Mouse (Mus musculus) hindbrain, embryonic 11.5 days (tissue): ENCODE results near the gene Nudt3. TPM values are rescaled to one million over a fixed set of nuclear protein-coding genes. Genes with fewer than 3 reads are reported as not detected.
A peak's percentile ranks its signal among the peaks of the same experiment; 100 is the strongest.

ENCODE experiments used
- ATAC-seq: fragments of 200-750 bp; cut with Nextera tagmentation; 2 replicates; pipeline ENCODE4 v1.8.0; 2017; ENCODE audit warnings: mild to moderate bottlenecking, moderate TSS enrichment, moderate library complexity; ENCODE audit not compliant: low FRiP score
- DNase-seq: peaks from one replicate; pipeline ENCODE4 v3.0.0-alpha.2; 2015; ENCODE audit warnings: low spot score
- H3K27ac ChIP-seq: fragments of 300-500 bp; sonication (generic); 2 replicates; pipeline ENCODE4 v1.5.1; 2014; ENCODE audit warnings: mild to moderate bottlenecking, low read depth, low read length
- H3K27me3 ChIP-seq: fragments of 300-500 bp; sonication (generic); 2 replicates; pipeline ENCODE4 v1.6.1; 2014; ENCODE audit warnings: mild to moderate bottlenecking, low read length, moderate library complexity, mixed read lengths; ENCODE audit not compliant: control insufficient read depth, insufficient read depth
- H3K36me3 ChIP-seq: fragments of 300-500 bp; sonication (generic); 2 replicates; pipeline ENCODE4 v1.6.1; 2014; ENCODE audit warnings: mild to moderate bottlenecking, low read length, moderate library complexity, mixed read lengths; ENCODE audit not compliant: control insufficient read depth, insufficient read depth
- H3K4me1 ChIP-seq: fragments of 300-500 bp; sonication (generic); replicated peaks from 2 replicates; pipeline ENCODE4 v1.6.1; 2014; ENCODE audit warnings: low read length, mixed read lengths; ENCODE audit not compliant: control insufficient read depth, insufficient read depth
- H3K4me2 ChIP-seq: fragments of 300-500 bp; sonication (generic); replicated peaks from 2 replicates; pipeline ENCODE4 v1.6.1; 2014; ENCODE audit warnings: mild to moderate bottlenecking, low read depth, low read length
- H3K4me3 ChIP-seq: fragments of 300-500 bp; sonication (generic); 2 replicates; pipeline ENCODE4 v1.5.1; 2014; ENCODE audit warnings: low read depth, low read length
- H3K9ac ChIP-seq: fragments of 300-500 bp; sonication (generic); 2 replicates; pipeline ENCODE4 v1.6.1; 2014; ENCODE audit warnings: low read depth, low read length
- H3K9me3 ChIP-seq: fragments of 300-500 bp; sonication (generic); 2 replicates; pipeline ENCODE4 v1.6.1; 2016; ENCODE audit warnings: low read length; ENCODE audit not compliant: control insufficient read depth
- WGBS: fragments of 180-500 bp; shearing (Covaris S2); extraction: QIAGEN DNeasy Blood & Tissue Kit; methylation state at CpG from one replicate; pipeline ENCODE4 v1.1.7; 2014; 5-methylcytosine and 5-hydroxymethylcytosine counted together
- polyA plus RNA-seq: library from polyadenylated mRNA; unstranded; fragments of >200 nt; fragmentation: Nextera tagmentation; extraction: Ambion mirVana; gene quantifications from 2 replicates; pipeline ENCODE4 v1.2.1, GENCODE M21; 2014

Gene Nudt3
- polyA plus RNA-seq, 1 experiment from 2014 or later, result 61.2 TPM

DNA sequence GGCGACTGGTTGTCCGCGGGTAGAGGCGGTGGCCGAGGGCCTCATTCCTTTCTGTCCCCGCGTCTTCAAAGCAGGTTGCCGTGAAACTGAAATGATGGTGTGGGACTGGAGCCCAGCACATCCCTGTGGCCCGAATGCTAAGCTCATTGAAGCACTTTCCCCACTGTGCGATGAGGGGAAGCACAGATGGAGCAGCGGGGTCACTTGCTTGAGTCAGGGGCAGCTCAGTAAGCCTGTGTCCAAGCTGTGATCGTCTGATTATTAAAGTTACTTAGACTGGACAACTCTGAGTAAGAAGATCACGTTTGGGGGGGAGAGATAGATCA lies 57.4 kb downstream of the Nudt3 start:
- Histone ChIP-seq H3K36me3 (no peaks in the 10 kb centered on the region), H3K9me3 (no peaks in the 10 kb centered on the region), H3K27me3 (no peaks in the 10 kb centered on the region), H3K27ac (no peak overlapping the region), H3K4me2 (peak overlapping the region; percentile 69), H3K9ac (peak overlapping the region; percentile 69), H3K4me1 (peaks cover 6% of the 10 kb centered on the region; the same call in 1 of the 2 replicates), H3K4me3 (peak overlapping the region; percentile 38)
- DNase-seq (no peak), ATAC-seq (no peak; the same call in 1 of the 2 replicates)
- 1% methylated on average over 12 of the region's 13 CpGs for WGBS

DNA sequence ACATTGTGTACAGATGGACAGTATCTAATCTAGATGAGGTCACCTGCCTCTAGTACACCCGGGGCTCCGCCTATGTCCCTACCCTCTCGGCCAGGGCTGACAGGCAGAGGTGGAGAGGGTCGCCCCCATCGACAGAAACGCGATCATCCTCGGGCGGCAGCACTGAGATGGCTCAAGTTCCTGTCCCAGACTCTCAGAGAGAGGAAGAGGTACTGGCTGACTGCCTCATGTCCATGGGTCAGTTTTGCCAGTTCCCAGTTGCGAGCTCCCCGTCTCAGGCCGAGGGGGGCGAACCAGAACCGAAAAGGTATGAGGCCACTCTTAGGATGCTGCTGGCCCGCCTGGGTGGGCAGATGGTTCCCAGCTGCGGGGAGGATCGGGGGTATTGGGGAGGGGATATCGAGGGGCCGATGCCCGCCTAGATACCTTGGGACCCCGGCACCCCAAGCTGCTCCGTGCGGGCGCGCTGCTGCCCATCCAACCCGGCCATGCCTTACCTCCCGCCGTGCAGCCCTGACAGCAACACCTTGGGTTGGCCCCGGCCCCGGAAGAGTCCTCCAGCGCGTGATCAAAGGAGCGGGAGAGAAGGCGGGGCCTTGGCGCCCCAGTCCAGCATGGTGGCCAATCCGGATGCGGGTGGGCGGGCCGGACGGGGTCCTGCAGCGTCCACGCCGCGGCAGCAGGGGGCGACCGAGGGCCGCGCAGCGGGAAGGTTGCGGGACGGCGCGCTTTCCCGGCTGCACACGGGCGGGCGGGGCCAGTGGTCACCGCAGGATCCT lies 57.9 kb downstream of the Nudt3 start, which contains the start of gene AI413582:
Gene AI413582, minus strand, starts transcription at position 594 of the 779 bp plus-strand sequence.
- Histone ChIP-seq H3K4me1 (peaks cover 6% of the 10 kb centered on the region; the same call in 1 of the 2 replicates), H3K27ac (no peak within 1 kb of the TSS)
- peak; percentile 93 for ATAC-seq

DNA sequence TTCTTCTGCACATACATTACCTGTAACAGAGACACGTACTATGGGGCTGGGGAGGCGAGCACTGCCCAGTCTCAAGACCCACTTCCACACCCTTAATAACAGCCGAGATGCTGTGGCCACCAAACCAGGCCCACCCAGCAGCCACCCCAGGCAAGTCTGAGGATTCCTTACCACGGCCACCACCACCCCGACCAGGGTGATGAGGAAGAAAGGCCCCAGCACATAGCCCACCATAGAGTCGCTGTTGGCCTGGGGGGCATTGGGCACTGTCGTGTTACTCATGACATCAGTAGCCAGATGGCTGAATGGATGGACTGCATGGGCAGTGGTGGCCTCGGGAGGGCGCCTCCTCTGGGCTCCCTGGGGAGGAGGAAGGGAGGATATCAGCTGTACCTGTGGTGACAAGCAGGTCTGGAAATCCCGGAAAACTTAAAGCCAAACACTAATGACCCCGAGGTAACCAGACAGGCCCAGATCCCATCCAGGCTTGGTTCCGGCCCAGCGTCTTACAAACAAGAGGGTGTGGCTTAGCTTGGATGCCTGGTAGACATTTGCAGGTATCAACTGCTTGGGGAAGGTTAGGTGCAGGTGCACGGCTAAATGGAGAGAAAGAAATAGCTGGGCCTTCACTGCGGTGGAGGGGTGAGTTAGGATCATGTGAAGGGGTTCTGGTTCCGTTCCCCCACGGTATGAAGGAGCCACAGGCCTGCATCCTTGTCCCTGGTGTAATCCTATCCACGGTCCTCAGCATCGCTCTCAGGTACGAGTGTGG lies 58.7 kb downstream of the Nudt3 start:
- ATAC-seq (no peak), DNase-seq (peak; percentile 34)
- WGBS, result 10% methylated on average over 19 of the region's 20 CpGs
- Histone ChIP-seq H3K4me3 (peak overlapping the region; percentile 38), H3K27me3 (no peaks in the 10 kb centered on the region), H3K27ac (no peak overlapping the region), H3K4me1 (peaks cover 6% of the 10 kb centered on the region), H3K36me3 (no peaks in the 10 kb centered on the region), H3K9me3 (no peaks in the 10 kb centered on the region), H3K4me2 (peak overlapping the region; percentile 69), H3K9ac (peak overlapping the region; percentile 35)

More for the DNA sequence above, 57.9 kb downstream of the Nudt3 start, which contains the start of gene AI413582:
- peak; percentile 98 for DNase-seq
- Histone ChIP-seq H3K36me3 (no peaks in the 10 kb centered on the region), H3K27me3 (no peaks in the 10 kb centered on the region), H3K4me3 (peak within 1 kb of the TSS; percentile 38), H3K9ac (peak within 1 kb of the TSS; percentile 69), H3K9me3 (no peaks in the 10 kb centered on the region), H3K4me2 (peak within 1 kb of the TSS; percentile 69)
- under 1% methylated on average over 43 of the region's 58 CpGs for WGBS

DNA sequence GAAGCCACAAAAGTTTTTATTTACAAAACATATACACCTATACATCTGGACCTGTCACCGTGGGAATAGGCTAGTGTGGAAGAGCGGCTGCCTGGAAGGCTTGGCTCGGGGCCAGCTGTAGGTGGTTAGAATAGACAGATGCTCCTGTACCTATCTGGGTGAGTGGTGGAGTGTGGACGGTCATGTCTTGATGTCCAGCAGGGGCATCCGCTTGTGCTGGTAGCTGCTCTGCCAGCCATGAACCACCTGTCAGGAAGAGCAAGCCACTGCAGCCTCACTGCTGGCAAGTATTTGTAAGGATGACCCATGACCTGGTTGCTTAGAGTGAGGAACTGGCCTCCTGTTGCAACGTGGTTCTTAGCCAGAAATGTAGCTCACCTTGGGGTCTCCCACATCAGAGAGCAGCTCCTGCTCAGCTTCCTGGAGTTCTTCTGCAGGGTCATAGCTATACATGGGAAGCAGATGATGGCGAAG lies 59.5 kb downstream of the Nudt3 start:
- no peaks in the 10 kb centered on the region for H3K36me3 ChIP-seq
- no peak overlapping the region for H3K27ac ChIP-seq
- ATAC-seq (no peak), DNase-seq (peak; percentile 28)
- H3K9ac ChIP-seq, result no peak overlapping the region
- H3K4me2 ChIP-seq, result no peak overlapping the region
- H3K4me3 ChIP-seq, result no peak overlapping the region
- WGBS, result 51% methylated on average over 7 of the region's 7 CpGs
- no peaks in the 10 kb centered on the region for H3K27me3 ChIP-seq
- H3K9me3 ChIP-seq, result no peaks in the 10 kb centered on the region
- peaks cover 11% of the 10 kb centered on the region for H3K4me1 ChIP-seq

DNA sequence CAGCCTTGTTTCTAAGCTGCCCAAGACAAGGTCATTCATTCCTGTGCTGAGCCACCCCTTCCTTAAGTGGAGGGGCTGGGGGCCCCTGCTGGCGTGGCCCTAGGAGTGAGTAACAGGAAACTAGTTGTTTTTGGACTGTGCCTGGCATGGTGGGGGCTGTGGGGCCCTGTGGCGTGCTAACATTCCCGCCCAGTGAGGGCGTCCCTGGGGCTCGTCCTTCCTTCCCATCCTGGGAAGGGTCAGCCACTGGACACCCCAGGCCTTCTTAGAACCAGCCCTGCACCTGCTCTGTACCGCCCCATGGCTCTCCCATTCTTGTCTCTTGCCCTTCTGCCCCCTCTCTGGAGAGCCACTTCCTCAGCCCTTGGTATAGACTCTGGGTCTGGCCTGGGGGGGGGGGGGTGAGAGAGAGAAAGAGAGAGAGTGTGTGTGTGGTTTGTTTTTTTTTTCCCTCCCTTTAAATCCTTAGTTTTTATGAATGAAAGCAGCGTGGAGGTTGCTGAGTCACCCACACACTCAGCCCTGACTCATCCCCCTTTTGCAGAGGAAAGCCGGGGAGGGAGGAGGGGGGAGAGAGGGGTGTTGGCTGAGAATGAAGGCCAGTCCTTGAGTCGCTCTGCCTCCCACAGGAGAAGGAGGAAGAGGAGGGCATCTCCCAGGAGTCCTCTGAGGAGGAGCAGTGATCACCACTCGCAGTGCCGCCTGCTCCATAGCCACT lies 61.3 kb downstream of the Nudt3 start:
- H3K9me3 ChIP-seq, result no peaks in the 10 kb centered on the region
- ATAC-seq (no peak), DNase-seq (no peak)
- no peak overlapping the region for H3K4me3 ChIP-seq
- H3K27me3 ChIP-seq, result no peaks in the 10 kb centered on the region
- H3K9ac ChIP-seq, result no peak overlapping the region
- no peak overlapping the region for H3K27ac ChIP-seq
- H3K4me1 ChIP-seq, result peaks cover 18% of the 10 kb centered on the region
- no peaks in the 10 kb centered on the region for H3K36me3 ChIP-seq
- 46% methylated on average over 9 of the region's 11 CpGs for WGBS
- no peak overlapping the region for H3K4me2 ChIP-seq

DNA sequence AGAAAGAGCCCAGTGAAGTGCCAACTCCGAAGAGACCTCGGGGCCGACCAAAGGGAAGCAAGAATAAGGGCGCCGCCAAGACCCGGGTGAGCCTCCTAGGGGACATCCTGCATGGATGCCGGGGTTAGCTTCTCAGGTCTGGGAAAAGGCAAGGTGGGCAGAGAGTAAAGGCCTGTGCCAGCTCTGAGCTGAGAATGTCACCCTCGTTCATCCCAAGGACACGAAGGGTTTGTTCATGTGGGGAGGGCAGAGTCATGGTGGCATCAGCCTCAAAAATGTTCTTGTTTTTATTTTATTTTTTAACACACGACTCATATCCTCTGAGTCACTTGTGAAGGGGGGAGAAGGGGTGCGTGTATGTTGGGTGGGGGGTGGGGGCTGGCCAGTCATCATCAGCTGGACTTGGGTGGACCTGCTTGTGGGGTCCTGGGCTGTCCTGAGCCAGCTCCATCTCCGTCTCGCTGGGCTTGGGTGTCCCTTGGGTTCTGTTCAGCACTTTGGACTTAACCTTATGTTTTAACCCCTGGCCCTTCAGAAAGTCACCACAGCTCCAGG lies 62.3 kb downstream of the Nudt3 start:
- no peak for DNase-seq
- Histone ChIP-seq H3K4me3 (no peak overlapping the region), H3K4me2 (no peak overlapping the region), H3K9ac (no peak overlapping the region), H3K27me3 (no peaks in the 10 kb centered on the region), H3K27ac (no peak overlapping the region), H3K9me3 (no peaks in the 10 kb centered on the region), H3K36me3 (no peaks in the 10 kb centered on the region), H3K4me1 (peaks cover 18% of the 10 kb centered on the region)
- WGBS, result 82% methylated on average over 13 of the region's 13 CpGs
- ATAC-seq, result no peak

DNA sequence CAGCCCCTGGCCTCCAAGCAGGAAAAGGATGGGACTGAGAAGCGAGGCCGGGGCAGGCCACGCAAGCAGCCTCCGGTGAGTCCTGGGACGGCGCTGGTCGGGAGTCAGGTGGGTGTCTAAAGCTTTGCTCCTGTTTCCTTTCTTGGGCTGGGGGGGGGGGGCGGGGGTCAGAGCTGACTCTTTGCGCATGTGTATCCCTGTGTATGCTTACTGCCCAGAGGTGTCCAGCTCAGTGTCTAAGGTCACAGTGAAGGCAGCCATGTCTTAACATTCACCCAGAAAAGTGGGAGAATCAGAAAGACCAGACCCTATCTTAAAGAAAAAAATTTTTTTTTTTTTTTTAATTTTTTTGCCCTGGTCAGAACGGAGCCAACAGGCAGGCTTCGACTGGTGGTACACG lies 63.7 kb downstream of the Nudt3 start:
- no peak overlapping the region for H3K9ac ChIP-seq

DNA sequence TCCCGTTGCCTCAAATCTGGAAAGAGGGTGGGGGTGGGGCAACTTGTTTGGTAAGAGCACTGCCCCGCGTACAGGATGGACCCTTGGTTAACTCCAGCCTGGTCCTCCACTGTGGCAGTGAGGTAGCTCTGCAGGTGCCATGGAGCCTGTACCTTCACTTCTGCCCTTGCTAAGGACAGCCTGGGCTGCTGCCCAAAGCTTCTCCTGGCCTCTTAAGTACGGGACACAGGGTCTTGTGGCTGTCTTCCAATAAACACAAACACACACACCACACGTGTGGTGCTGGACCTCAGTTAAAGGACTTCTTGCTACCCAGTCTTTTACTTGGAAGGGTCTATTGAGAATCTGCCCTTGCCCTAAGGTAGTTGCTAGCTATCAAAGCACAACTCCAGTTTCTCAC lies 64.5 kb downstream of the Nudt3 start:
- H3K9ac ChIP-seq, result 0 out of 2 replicates have a peak overlapping the region, but pooled peaks have one; percentile 34
- peak overlapping the region; percentile 92 for H3K4me2 ChIP-seq
- DNase-seq, result peak; percentile 22
- ATAC-seq, result no peak
- no peaks in the 10 kb centered on the region for H3K36me3 ChIP-seq
- no peaks in the 10 kb centered on the region for H3K9me3 ChIP-seq
- H3K27ac ChIP-seq, result no peak overlapping the region
- peak overlapping the region; percentile 85 for H3K4me3 ChIP-seq
- peaks cover 17% of the 10 kb centered on the region for H3K4me1 ChIP-seq
- 12% methylated on average over 5 of the region's 5 CpGs for WGBS
- H3K27me3 ChIP-seq, result no peaks in the 10 kb centered on the region

More for the DNA sequence above, 63.7 kb downstream of the Nudt3 start:
- 70% methylated on average over 9 of the region's 12 CpGs for WGBS
- Histone ChIP-seq H3K36me3 (no peaks in the 10 kb centered on the region), H3K4me1 (peaks cover 20% of the 10 kb centered on the region), H3K27me3 (no peaks in the 10 kb centered on the region), H3K4me3 (no peak overlapping the region), H3K4me2 (no peak overlapping the region; the same call in 1 of the 2 replicates), H3K9me3 (no peaks in the 10 kb centered on the region), H3K27ac (no peak overlapping the region)
- no peak for DNase-seq
- no peak for ATAC-seq
